Mouse (Mus musculus): ENCODE data around the gene Rit1. TPM values are rescaled to one million over a fixed set of nuclear protein-coding genes. Genes with fewer than 3 reads are reported as not detected.
"Not testable (repeated sequence)": the region's sequence is repeated elsewhere in the genome, so short reads cannot be mapped to it uniquely, and the experiment has no call there.

Rit1 gene
- polyA plus RNA-seq, 1 experiment from 2014 or later: 46.2 TPM

DNA sequence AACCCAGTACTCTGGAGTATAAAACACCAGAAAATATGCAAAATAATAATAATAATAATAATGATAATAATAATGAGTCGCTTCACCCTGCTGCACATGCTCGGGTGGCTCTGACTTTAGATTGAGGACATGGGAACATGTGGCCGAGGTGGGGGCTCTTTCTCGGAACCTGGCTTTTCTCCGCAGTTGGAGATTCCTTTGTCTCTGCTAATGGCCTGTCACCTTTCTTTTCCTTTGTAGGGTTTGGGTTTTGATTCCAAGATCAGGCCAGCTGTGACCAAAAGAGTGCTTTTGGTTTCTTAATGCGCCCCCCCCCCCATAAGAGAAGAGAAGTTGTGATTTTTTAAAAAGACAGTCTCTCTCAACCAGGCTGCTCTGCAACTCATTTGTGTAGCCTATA lies 56.5 kb downstream of the Rit1 start:
- not testable (repeated sequence) for H3K27ac ChIP-seq; H3K36me3 ChIP-seq; H3K4me1 ChIP-seq; ATAC-seq (ENCODE audit: insufficient number of reproducible peaks, insufficient read depth, low FRiP score, low TSS enrichment); H3K4me2 ChIP-seq (replicated peaks); H3K4me3 ChIP-seq; H3K9ac ChIP-seq; H3K27me3 ChIP-seq; H3K9me3 ChIP-seq
- 94% methylated on average over 6 of the region's 6 CpGs for WGBS

- Histone ChIP-seq H3K27ac (0 out of 2 replicates have a peak within 1 kb of the TSS, but pooled peaks have one; percentile 69), H3K9ac (peak within 1 kb of the TSS; percentile 44), H3K4me3 (peak within 1 kb of the TSS; percentile 44), H3K4me2 (replicated peaks) (peak within 1 kb of the TSS; percentile 46)
- H3K4me1 ChIP-seq, H3K36me3 ChIP-seq, H3K9me3 ChIP-seq, H3K27me3 ChIP-seq: not testable (repeated sequence)
- peak; percentile 68 for ATAC-seq (ENCODE audit: insufficient number of reproducible peaks, insufficient read depth, low FRiP score, low TSS enrichment)
- WGBS: 3% methylated on average over 42 of the region's 51 CpGs
Observed at GRCm38 (mm10) chr3:88774939-88775841, 58.6 kb downstream of the Rit1 start, which contains the start of gene Syt11. TSS of gene Syt11 (minus strand) at chr3:88775164.

Other genes starting within 250 kb of the Rit1 start
- gene Lmna, start 206.9 kb upstream of the Rit1 start, polyA plus RNA-seq (2016; fragmentation: Nextera tagmentation; extraction: Ambion mirVana): 109 and 113 TPM in 2 replicates
- gene Mex3a, start 184.4 kb upstream of the Rit1 start, polyA plus RNA-seq (2016; fragmentation: Nextera tagmentation; extraction: Ambion mirVana): 36.3 and 37.7 TPM in 2 replicates
- gene Rab25, start 168.5 kb upstream of the Rit1 start, polyA plus RNA-seq (2016; fragmentation: Nextera tagmentation; extraction: Ambion mirVana): 4.0 and 5.5 TPM in 2 replicates
- 144 and 146 TPM in 2 replicates for gene Lamtor2, start 163.8 kb upstream of the Rit1 start, polyA plus RNA-seq (2016; fragmentation: Nextera tagmentation; extraction: Ambion mirVana)
- 57.5 and 63.7 TPM in 2 replicates for gene Ubqln4, start 163.1 kb upstream of the Rit1 start, polyA plus RNA-seq (2016; fragmentation: Nextera tagmentation; extraction: Ambion mirVana)
- 184 and 185 TPM in 2 replicates for gene Ssr2, start 141.0 kb upstream of the Rit1 start, polyA plus RNA-seq (2016; fragmentation: Nextera tagmentation; extraction: Ambion mirVana)
- 117 and 123 TPM in 2 replicates for gene Arhgef2, start 110.9 kb upstream of the Rit1 start, polyA plus RNA-seq (2016; fragmentation: Nextera tagmentation; extraction: Ambion mirVana)
- gene Rxfp4, start 63.7 kb upstream of the Rit1 start, polyA plus RNA-seq (2016; fragmentation: Nextera tagmentation; extraction: Ambion mirVana): not detected in 2 replicates
- 116 and 117 TPM in 2 replicates for gene Khdc4, start 31.0 kb upstream of the Rit1 start, polyA plus RNA-seq (2016; fragmentation: Nextera tagmentation; extraction: Ambion mirVana)
- 41.4 and 48.5 TPM in 2 replicates for gene Syt11, start 58.3 kb downstream of the Rit1 start, polyA plus RNA-seq (2016; fragmentation: Nextera tagmentation; extraction: Ambion mirVana)
- gene Gon4l, start 118.4 kb downstream of the Rit1 start, polyA plus RNA-seq (2016; fragmentation: Nextera tagmentation; extraction: Ambion mirVana): 16.4 and 18.2 TPM in 2 replicates
- gene Msto1, start 197.2 kb downstream of the Rit1 start, polyA plus RNA-seq (2016; fragmentation: Nextera tagmentation; extraction: Ambion mirVana): 48.4 TPM in 2 replicates
- gene Ash1l, start 233.8 kb downstream of the Rit1 start, polyA plus RNA-seq (2016; fragmentation: Nextera tagmentation; extraction: Ambion mirVana): 25.5 TPM in 2 replicates
- gene Dap3, start 234.3 kb downstream of the Rit1 start, polyA plus RNA-seq (2016; fragmentation: Nextera tagmentation; extraction: Ambion mirVana): 153 and 156 TPM in 2 replicates